Mouse (Mus musculus): ENCODE results near the gene Abhd17c.

DNA sequence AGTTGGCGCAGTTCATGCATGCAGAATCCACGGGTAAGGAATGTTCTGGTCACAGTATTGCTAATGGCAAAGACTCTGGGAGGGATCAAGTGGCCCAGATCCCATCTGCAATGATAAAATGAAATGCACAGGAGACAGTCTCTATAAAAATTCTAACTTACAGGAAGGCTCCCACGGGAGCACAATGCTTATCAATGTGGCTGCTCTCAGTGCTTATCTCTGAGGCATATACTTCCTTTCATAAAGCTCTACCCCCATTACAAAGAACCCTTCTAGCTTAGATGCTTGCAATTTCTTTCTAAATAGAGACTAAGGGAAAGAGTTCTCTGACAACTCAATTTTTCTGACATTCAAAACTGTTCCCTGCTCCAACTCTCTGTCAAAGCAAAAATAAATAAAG is 29.9 kb downstream of the Abhd17c start:
- no peak for TF ChIP-seq CTCF (IDR thresholded peaks at IDR 0.05; ENCODE audit: low read depth)
- no peak for TF ChIP-seq EP300 (IDR thresholded peaks at IDR 0.05; ENCODE audit: low read depth)

All from liver, postnatal 0 days (tissue).